Mouse (Mus musculus) lung, embryonic 16.5 days (tissue): ENCODE data around the gene Rhog. TPM values are rescaled to one million over a fixed set of nuclear protein-coding genes. Genes with fewer than 3 reads are reported as not detected.
A peak's percentile ranks its signal among the peaks of the same experiment; 100 is the strongest.
"Not testable (repeated sequence)": the region's sequence is repeated elsewhere in the genome, so short reads cannot be mapped to it uniquely, and the experiment has no call there.

Experiments used
- ATAC-seq: fragments of 200-750 bp; cut with Nextera tagmentation; 2 replicates; pipeline ENCODE4 v1.8.0; 2017; ENCODE audit warnings: low read depth, mild to moderate bottlenecking, moderate library complexity
- H3K27ac ChIP-seq: fragments of 300-500 bp; sonication (generic); 2 replicates; pipeline ENCODE4 v1.5.1; 2014; ENCODE audit warnings: mild to moderate bottlenecking, control low read depth, low read length
- H3K27me3 ChIP-seq: fragments of 300-500 bp; sonication (generic); 2 replicates; pipeline ENCODE4 v1.6.1; 2014; ENCODE audit warnings: low read depth, low read length, mixed read lengths; ENCODE audit not compliant: control insufficient read depth, insufficient read depth
- H3K36me3 ChIP-seq: fragments of 300-500 bp; sonication (generic); 2 replicates; pipeline ENCODE4 v1.6.1; 2014; ENCODE audit warnings: low read length; ENCODE audit not compliant: control insufficient read depth, insufficient read depth
- H3K4me1 ChIP-seq: fragments of 300-500 bp; sonication (generic); replicated peaks from 2 replicates; pipeline ENCODE4 v1.6.1; 2014; ENCODE audit warnings: low read length, mixed read lengths; ENCODE audit not compliant: control insufficient read depth, insufficient read depth
- H3K4me2 ChIP-seq: fragments of 300-500 bp; sonication (generic); 2 replicates; pipeline ENCODE4 v1.6.1; 2014; ENCODE audit warnings: low read depth, low read length, control low read depth
- H3K4me3 ChIP-seq: fragments of 300-500 bp; sonication (generic); 2 replicates; pipeline ENCODE4 v1.5.1; 2014; ENCODE audit warnings: mild to moderate bottlenecking, low read length, control low read depth
- H3K9ac ChIP-seq: fragments of 300-500 bp; sonication (generic); 2 replicates; pipeline ENCODE4 v1.6.1; 2014; ENCODE audit warnings: low read length, control low read depth
- H3K9me3 ChIP-seq: fragments of 300-500 bp; sonication (generic); 2 replicates; pipeline ENCODE4 v1.6.1; 2016; ENCODE audit warnings: low read length; ENCODE audit not compliant: control insufficient read depth
- WGBS: fragments of 180-500 bp; shearing (Covaris S2); extraction: QIAGEN DNeasy Blood & Tissue Kit; methylation state at CpG from one replicate; pipeline ENCODE4 v1.1.7; 2014; 5-methylcytosine and 5-hydroxymethylcytosine counted together
- polyA plus RNA-seq: library from polyadenylated mRNA; unstranded; fragments of >200 nt; fragmentation: Nextera tagmentation; extraction: Ambion mirVana; gene quantifications from 2 replicates; pipeline ENCODE4 v1.2.1, GENCODE M21; 2015

Gene Rhog
- polyA plus RNA-seq, 1 experiment from 2014 or later: 78.1 TPM

DNA sequence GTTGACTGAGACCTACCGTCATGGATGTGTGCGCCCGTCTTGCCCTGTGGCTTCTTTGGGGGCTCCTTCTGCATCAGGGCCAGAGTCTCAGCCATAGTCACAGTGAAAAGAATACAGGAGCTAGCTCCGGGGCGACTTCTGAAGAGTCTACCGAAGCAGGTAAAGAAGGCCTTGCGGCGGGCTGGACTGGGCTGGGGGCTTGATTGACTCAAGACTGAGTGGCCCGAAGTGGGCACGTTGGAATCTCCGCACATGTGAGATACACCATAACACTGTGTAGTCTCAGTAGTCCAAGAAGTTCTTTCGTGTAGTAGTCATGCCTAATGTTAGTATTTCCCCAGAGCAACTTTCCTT, 12.5 kb upstream of the Rhog start:
- WGBS: 10% methylated on average over 12 of the region's 12 CpGs

DNA sequence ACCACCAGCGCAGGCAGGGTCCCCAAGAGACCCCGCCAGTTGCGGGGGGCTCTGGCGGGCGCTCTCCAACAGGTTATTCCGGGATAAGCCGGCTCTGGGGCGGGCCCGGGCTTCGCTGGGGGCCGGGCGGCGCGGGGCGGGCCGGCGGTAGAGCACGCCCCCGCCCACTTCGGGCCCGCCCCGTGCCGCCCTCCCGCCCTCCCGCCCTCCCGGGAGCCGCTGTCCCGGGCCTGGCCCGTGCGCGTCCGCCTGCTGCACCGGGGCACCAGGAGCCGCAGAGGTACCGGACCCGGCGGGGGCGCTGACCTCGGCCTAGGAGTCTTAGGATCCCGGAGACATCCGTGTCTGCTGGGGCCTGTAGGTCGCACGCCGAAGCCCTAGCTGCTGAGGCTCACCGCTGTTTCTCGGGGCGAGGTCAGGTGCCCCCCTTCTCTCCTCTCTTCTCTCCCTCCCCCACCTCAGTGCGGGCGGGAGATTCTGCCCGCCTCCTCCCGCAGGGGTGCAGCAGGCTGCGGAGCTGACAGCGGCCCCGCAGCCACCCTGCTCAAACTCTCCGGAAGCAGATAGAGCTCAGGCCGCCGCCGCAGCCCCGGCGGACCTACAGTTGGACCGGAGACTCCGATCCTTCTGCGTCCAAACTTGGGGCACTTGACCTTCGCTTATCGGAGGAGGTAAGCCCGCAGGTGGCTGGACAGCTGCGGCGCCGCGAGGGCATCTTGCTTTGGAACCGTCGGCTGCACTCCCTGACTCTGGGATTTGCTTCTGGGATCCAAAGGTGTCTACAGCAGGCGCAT, 11.9 kb upstream of the Rhog start, which contains the start of gene Stim1:
TSS of gene Stim1 (plus strand) at position 206 of the 794 bp plus-strand sequence.
- no peaks in the 10 kb centered on the region for H3K9me3 ChIP-seq
- peak within 1 kb of the TSS; percentile 92 for H3K4me2 ChIP-seq
- peak within 1 kb of the TSS; percentile 21 for H3K27ac ChIP-seq
- H3K36me3 ChIP-seq: no peaks in the 10 kb centered on the region
- peak within 1 kb of the TSS; percentile 89 for H3K4me3 ChIP-seq
- peak; percentile 94 for ATAC-seq
- H3K9ac ChIP-seq: peak within 1 kb of the TSS; percentile 80
- under 1% methylated on average over 39 of the region's 73 CpGs for WGBS
- no peaks in the 10 kb centered on the region for H3K27me3 ChIP-seq
- H3K4me1 ChIP-seq: peaks cover 5% of the 10 kb centered on the region; the same call in 1 of the 2 replicates

More for the DNA sequence above, 12.5 kb upstream of the Rhog start:
- peak overlapping the region; percentile 89 for H3K4me3 ChIP-seq
- ATAC-seq: no peak
- no peaks in the 10 kb centered on the region for H3K9me3 ChIP-seq
- peak overlapping the region; percentile 80 for H3K9ac ChIP-seq
- H3K36me3 ChIP-seq: no peaks in the 10 kb centered on the region
- no peaks in the 10 kb centered on the region for H3K27me3 ChIP-seq
- peaks cover 5% of the 10 kb centered on the region; the same call in 1 of the 2 replicates for H3K4me1 ChIP-seq
- H3K27ac ChIP-seq: no peak overlapping the region
- peak overlapping the region; percentile 92 for H3K4me2 ChIP-seq

GRCm38 (mm10) chr7:102267113-102267579, 11.3 kb upstream of the Rhog start:
- 0% methylated on average over 34 of the region's 34 CpGs for WGBS

GRCm38 (mm10) chr7:102266401-102267042, 10.7 kb upstream of the Rhog start:
- Histone ChIP-seq H3K9me3 (no peaks in the 10 kb centered on the region), H3K4me2 (peak overlapping the region; percentile 28; the same call in 1 of the 2 replicates), H3K27ac (no peak overlapping the region), H3K4me3 (peak overlapping the region; percentile 89), H3K9ac (0 out of 2 replicates have a peak overlapping the region, but pooled peaks have one; percentile 17), H3K27me3 (no peaks in the 10 kb centered on the region), H3K36me3 (no peaks in the 10 kb centered on the region), H3K4me1 (peaks cover 5% of the 10 kb centered on the region; the same call in 1 of the 2 replicates)
- WGBS: 37% methylated on average over 14 of the region's 14 CpGs
- ATAC-seq: peak; percentile 11

More at GRCm38 (mm10) chr7:102267113-102267579, 11.3 kb upstream of the Rhog start:
- H3K9me3 ChIP-seq: no peaks in the 10 kb centered on the region
- H3K4me2 ChIP-seq: peak overlapping the region; percentile 92
- peak overlapping the region; percentile 89 for H3K4me3 ChIP-seq
- H3K9ac ChIP-seq: peak overlapping the region; percentile 80
- no peaks in the 10 kb centered on the region for H3K36me3 ChIP-seq
- peak; percentile 89 for ATAC-seq
- H3K27ac ChIP-seq: peak overlapping the region; percentile 21
- peaks cover 5% of the 10 kb centered on the region; the same call in 1 of the 2 replicates for H3K4me1 ChIP-seq
- H3K27me3 ChIP-seq: no peaks in the 10 kb centered on the region

- not testable (repeated sequence) for H3K27ac ChIP-seq, H3K27me3 ChIP-seq, H3K36me3 ChIP-seq, H3K4me1 ChIP-seq, ATAC-seq, H3K4me3 ChIP-seq, H3K9me3 ChIP-seq, H3K4me2 ChIP-seq, H3K9ac ChIP-seq
- 85% methylated on average over 10 of the region's 10 CpGs for WGBS
Observed at GRCm38 (mm10) chr7:102266021-102266400, 10.2 kb upstream of the Rhog start.

GRCm38 (mm10) chr7:102263020-102263419, 7.2 kb upstream of the Rhog start:
- 80% methylated on average over 2 of the region's 2 CpGs for WGBS

DNA sequence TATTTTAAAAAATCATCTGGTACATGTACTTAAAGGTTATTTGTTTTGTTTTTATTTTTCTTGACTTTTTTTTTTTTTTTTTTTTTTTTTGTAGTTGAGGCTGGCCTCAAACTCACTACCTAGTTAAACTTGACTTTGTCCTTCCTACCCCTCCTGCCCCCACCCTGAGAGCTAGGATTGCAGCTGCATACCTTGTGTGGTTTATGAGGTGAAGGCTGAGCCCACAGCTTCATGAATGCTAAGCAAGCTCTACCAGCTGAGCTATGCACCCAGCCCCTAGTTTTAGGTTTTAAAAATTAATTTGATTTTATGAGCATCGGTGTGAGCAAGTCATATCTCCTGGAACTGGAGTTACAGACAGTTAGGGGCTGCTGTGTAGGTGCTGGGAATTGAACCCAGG, 4.7 kb upstream of the Rhog start:
- Histone ChIP-seq H3K4me3 (no peak overlapping the region), H3K27ac (no peak overlapping the region), H3K4me2 (no peak overlapping the region), H3K9ac (no peak overlapping the region), H3K9me3 (no peaks in the 10 kb centered on the region), H3K4me1 (no peaks in the 10 kb centered on the region), H3K36me3 (no peaks in the 10 kb centered on the region), H3K27me3 (no peaks in the 10 kb centered on the region)
- 77% methylated on average over 1 of the region's 1 CpGs for WGBS
- ATAC-seq: no peak

More at GRCm38 (mm10) chr7:102263020-102263419, 7.2 kb upstream of the Rhog start:
- H3K9ac ChIP-seq: no peak overlapping the region
- no peak overlapping the region for H3K27ac ChIP-seq
- H3K27me3 ChIP-seq: no peaks in the 10 kb centered on the region
- H3K4me1 ChIP-seq: no peaks in the 10 kb centered on the region; the same call in 1 of the 2 replicates
- H3K4me2 ChIP-seq: no peak overlapping the region
- ATAC-seq: no peak
- no peak overlapping the region for H3K4me3 ChIP-seq
- H3K36me3 ChIP-seq: no peaks in the 10 kb centered on the region
- no peaks in the 10 kb centered on the region for H3K9me3 ChIP-seq

DNA sequence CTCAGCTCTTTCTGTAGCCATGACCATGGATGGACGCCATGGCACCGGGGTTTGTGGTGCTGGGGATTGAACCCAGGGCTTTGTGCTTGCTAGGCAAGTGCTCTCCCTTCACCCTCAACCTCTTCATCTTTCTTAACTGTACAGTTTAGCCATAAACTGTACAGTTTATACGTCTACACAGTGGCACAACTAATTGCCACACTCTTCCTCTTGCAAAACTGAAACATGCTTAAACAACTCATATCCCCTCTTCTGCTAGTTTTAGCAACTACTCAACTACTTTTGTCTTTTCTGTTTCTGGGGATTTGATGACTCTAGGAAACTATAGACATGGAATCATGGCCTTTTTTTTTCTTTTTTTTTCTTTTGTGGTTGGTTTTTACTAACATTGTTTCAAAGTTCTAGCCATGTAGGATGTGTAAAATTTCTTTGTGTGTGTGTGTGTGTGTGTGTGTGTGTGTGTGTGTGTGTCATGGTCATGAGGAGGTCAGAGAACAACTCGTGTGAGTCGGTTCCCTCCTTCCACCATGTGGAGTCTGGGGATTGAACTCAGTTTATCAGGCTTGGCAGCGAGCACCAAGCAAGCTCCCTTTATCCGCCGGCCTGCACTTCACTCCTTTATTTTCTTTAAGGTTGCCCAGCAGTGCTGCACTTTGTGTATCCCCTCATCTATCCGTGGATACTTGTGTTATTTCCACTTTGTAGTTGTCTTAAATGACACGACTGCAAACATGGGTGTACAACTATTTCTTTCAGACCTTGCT, 4.0 kb upstream of the Rhog start:
- Histone ChIP-seq H3K27me3 (no peaks in the 10 kb centered on the region), H3K27ac (no peak overlapping the region), H3K9me3 (no peaks in the 10 kb centered on the region), H3K4me2 (no peak overlapping the region), H3K9ac (no peak overlapping the region), H3K4me1 (no peaks in the 10 kb centered on the region), H3K36me3 (no peaks in the 10 kb centered on the region), H3K4me3 (no peak overlapping the region)
- no peak for ATAC-seq
- WGBS: 76% methylated on average over 10 of the region's 10 CpGs
